Mouse (Mus musculus) limb, embryonic 13.5 days (tissue): Measurements from ENCODE around the gene Gm45716. TPM values are rescaled to one million over a fixed set of nuclear protein-coding genes. Genes with fewer than 3 reads are reported as not detected.

Experiments used
- ATAC-seq: fragments of 200-750 bp; cut with Nextera tagmentation; 2 replicates; pipeline ENCODE4 v1.8.0; 2017; ENCODE audit warnings: low read depth, moderate number of reproducible peaks, moderate TSS enrichment; ENCODE audit not compliant: low FRiP score
- H3K27ac ChIP-seq: fragments of 300-500 bp; sonication (generic); 2 replicates; pipeline ENCODE4 v1.5.1; 2015; ENCODE audit warnings: inconsistent platforms, mild to moderate bottlenecking, moderate library complexity
- H3K27me3 ChIP-seq: fragments of 300-500 bp; sonication (generic); 2 replicates; pipeline ENCODE4 v1.6.1; 2015; ENCODE audit warnings: mild to moderate bottlenecking, inconsistent platforms
- H3K36me3 ChIP-seq: fragments of 300-500 bp; sonication (generic); 2 replicates; pipeline ENCODE4 v1.6.1; 2015; ENCODE audit warnings: inconsistent platforms, mild to moderate bottlenecking, moderate library complexity
- H3K4me1 ChIP-seq: fragments of 300-500 bp; sonication (generic); 2 replicates; pipeline ENCODE4 v1.6.1; 2015; ENCODE audit warnings: inconsistent platforms
- H3K4me2 ChIP-seq: fragments of 300-500 bp; sonication (generic); replicated peaks from 2 replicates; pipeline ENCODE4 v1.6.1; 2015; ENCODE audit warnings: inconsistent platforms, mild to moderate bottlenecking, moderate library complexity
- H3K4me3 ChIP-seq: fragments of 300-500 bp; sonication (generic); 2 replicates; pipeline ENCODE4 v1.5.1; 2015; ENCODE audit warnings: moderate library complexity, mild to moderate bottlenecking, inconsistent platforms
- H3K9ac ChIP-seq: fragments of 300-500 bp; sonication (generic); 2 replicates; pipeline ENCODE4 v1.6.1; 2015; ENCODE audit warnings: mild to moderate bottlenecking, inconsistent platforms
- H3K9me3 ChIP-seq: fragments of 300-500 bp; sonication (generic); 2 replicates; pipeline ENCODE4 v1.6.1; 2016; ENCODE audit warnings: inconsistent platforms
- WGBS: fragments of 180-500 bp; shearing (Covaris S2); methylation state at CpG from one replicate; pipeline ENCODE4 v1.1.7; 2015; 5-methylcytosine and 5-hydroxymethylcytosine counted together
- polyA plus RNA-seq: library from polyadenylated mRNA; unstranded; fragments of >200 nt; fragmentation: Nextera tagmentation; extraction: Ambion mirVana; gene quantifications from 2 replicates; pipeline ENCODE4 v1.2.1, GENCODE M21; 2015

The Gm45716 gene
- 8.3 and 12.1 TPM in 2 replicates for polyA plus RNA-seq

- no peak for ATAC-seq
- WGBS = 85% methylated on average over 7 of the region's 7 CpGs
These were observed at the start of gene Gm45716 for GRCm38 (mm10) chr11:90187441-90187840. Gene Gm45716, plus strand, starts transcription at chr11:90187683.

GRCm38 (mm10) chr11:90142393-90142792 lies 45.1 kb upstream of the Gm45716 start:
- no peaks in the 10 kb centered on the region for H3K36me3 ChIP-seq
- ATAC-seq = no peak
- H3K4me1 ChIP-seq = peaks cover 9% of the 10 kb centered on the region; the same call in 1 of the 2 replicates
- H3K9me3 ChIP-seq = no peaks in the 10 kb centered on the region
- H3K4me3 ChIP-seq = no peak overlapping the region
- no peak overlapping the region for H3K9ac ChIP-seq
- no peak overlapping the region for H3K27ac ChIP-seq
- H3K4me2 ChIP-seq = no peak overlapping the region
- H3K27me3 ChIP-seq = no peaks in the 10 kb centered on the region
- 47% methylated on average over 4 of the region's 4 CpGs for WGBS

More at GRCm38 (mm10) chr11:90187441-90187840, at the start of gene Gm45716:
- Histone ChIP-seq H3K9me3 (no peaks in the 10 kb centered on the region), H3K36me3 (no peaks in the 10 kb centered on the region), H3K4me2 (no peak within 1 kb of the TSS), H3K9ac (no peak within 1 kb of the TSS), H3K4me3 (no peak within 1 kb of the TSS), H3K27me3 (no peaks in the 10 kb centered on the region), H3K27ac (no peak within 1 kb of the TSS), H3K4me1 (no peaks in the 10 kb centered on the region)

DNA sequence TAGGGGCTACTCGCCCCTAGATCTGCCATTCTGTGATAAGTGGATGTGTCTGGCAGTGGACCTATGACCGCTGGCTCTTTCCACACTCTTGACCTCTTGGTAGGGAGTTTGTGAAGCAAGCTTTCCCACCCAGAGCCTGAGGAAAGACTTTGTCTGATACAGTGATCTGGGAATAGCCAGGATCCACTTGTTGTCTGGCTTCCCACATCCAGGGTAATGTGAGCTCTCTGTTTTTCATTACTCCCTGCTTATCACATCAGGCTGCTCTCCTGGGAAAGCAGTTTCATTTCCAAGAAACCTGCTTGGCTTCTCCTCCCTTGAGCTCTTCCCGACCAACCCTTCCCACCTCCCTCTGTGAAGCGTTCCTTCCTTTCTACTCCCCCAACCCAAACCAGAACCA lies 44.5 kb upstream of the Gm45716 start:
- no peak for ATAC-seq
- Histone ChIP-seq H3K4me1 (peaks cover 9% of the 10 kb centered on the region; the same call in 1 of the 2 replicates), H3K4me3 (no peak overlapping the region), H3K9ac (no peak overlapping the region), H3K4me2 (no peak overlapping the region), H3K9me3 (no peaks in the 10 kb centered on the region), H3K36me3 (no peaks in the 10 kb centered on the region), H3K27me3 (no peaks in the 10 kb centered on the region), H3K27ac (no peak overlapping the region)
- WGBS = 58% methylated on average over 4 of the region's 4 CpGs

DNA sequence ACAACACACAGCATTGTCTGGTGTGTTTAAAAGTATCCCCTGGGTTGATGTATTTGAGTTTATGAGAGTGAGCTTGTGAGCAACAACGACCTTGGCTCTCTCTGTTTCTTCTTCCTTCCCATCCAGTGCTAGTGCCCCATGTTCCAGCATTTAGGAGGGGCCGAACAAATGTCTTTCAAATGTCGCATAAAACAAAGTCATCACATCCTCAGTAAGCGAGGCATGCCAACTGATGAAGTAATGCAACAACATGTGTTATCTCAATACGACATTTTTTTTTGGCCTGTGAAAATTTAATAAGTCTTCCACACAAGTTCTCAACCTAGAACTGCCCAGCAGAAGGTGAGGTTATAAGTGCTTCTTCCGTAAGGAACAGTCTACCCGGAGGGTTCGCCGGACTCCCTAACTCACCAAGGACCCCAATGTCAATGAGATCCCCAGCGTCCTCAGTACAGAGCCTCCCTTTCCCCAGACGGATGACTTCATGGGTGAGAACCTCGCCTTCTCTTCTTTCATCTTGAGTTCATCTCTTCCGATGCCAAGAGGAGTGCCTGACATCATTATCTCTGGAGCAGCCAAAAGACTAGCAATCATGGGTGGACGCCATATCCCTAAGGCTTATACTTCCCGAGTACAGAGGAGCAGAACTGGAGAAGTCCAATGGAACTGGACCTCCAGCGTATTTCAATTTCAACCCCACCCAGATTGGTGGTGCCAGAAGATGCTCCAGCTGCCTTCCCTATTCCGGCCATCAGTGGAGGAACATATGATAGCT lies 41.2 kb upstream of the Gm45716 start:
- H3K4me3 ChIP-seq = no peak overlapping the region
- no peaks in the 10 kb centered on the region for H3K9me3 ChIP-seq
- no peak overlapping the region for H3K27ac ChIP-seq
- no peak overlapping the region for H3K4me2 ChIP-seq
- H3K4me1 ChIP-seq = peaks cover 9% of the 10 kb centered on the region; the same call in 1 of the 2 replicates
- ATAC-seq = no peak
- 90% methylated on average over 17 of the region's 17 CpGs for WGBS
- no peak overlapping the region for H3K9ac ChIP-seq
- H3K36me3 ChIP-seq = no peaks in the 10 kb centered on the region
- no peaks in the 10 kb centered on the region for H3K27me3 ChIP-seq

- ATAC-seq = no peak
- 27% methylated on average over 5 of the region's 5 CpGs for WGBS
These were observed 32.4 kb upstream of the Gm45716 start for GRCm38 (mm10) chr11:90155066-90155465.

GRCm38 (mm10) chr11:90155466-90155865 lies 32.0 kb upstream of the Gm45716 start:
- Histone ChIP-seq H3K36me3 (no peaks in the 10 kb centered on the region), H3K9me3 (no peaks in the 10 kb centered on the region), H3K9ac (no peak overlapping the region), H3K27me3 (no peaks in the 10 kb centered on the region), H3K27ac (no peak overlapping the region), H3K4me3 (no peak overlapping the region), H3K4me1 (peaks cover 12% of the 10 kb centered on the region; the same call in 1 of the 2 replicates), H3K4me2 (no peak overlapping the region)
- WGBS = 3% methylated on average over 2 of the region's 2 CpGs
- no peak for ATAC-seq

More at GRCm38 (mm10) chr11:90155066-90155465, 32.4 kb upstream of the Gm45716 start:
- no peaks in the 10 kb centered on the region for H3K9me3 ChIP-seq
- no peak overlapping the region for H3K9ac ChIP-seq
- H3K36me3 ChIP-seq = no peaks in the 10 kb centered on the region
- H3K27me3 ChIP-seq = no peaks in the 10 kb centered on the region
- H3K4me1 ChIP-seq = peaks cover 12% of the 10 kb centered on the region; the same call in 1 of the 2 replicates
- no peak overlapping the region for H3K4me3 ChIP-seq
- no peak overlapping the region for H3K4me2 ChIP-seq
- no peak overlapping the region for H3K27ac ChIP-seq

GRCm38 (mm10) chr11:90167771-90168170 lies 19.7 kb upstream of the Gm45716 start:
- H3K36me3 ChIP-seq = no peaks in the 10 kb centered on the region
- H3K4me3 ChIP-seq = no peak overlapping the region
- 36% methylated on average over 6 of the region's 6 CpGs for WGBS
- no peaks in the 10 kb centered on the region for H3K27me3 ChIP-seq
- H3K9me3 ChIP-seq = no peaks in the 10 kb centered on the region
- ATAC-seq = no peak
- no peak overlapping the region for H3K4me2 ChIP-seq
- no peak overlapping the region for H3K9ac ChIP-seq
- H3K27ac ChIP-seq = no peak overlapping the region; the same call in 1 of the 2 replicates
- H3K4me1 ChIP-seq = no peaks in the 10 kb centered on the region

DNA sequence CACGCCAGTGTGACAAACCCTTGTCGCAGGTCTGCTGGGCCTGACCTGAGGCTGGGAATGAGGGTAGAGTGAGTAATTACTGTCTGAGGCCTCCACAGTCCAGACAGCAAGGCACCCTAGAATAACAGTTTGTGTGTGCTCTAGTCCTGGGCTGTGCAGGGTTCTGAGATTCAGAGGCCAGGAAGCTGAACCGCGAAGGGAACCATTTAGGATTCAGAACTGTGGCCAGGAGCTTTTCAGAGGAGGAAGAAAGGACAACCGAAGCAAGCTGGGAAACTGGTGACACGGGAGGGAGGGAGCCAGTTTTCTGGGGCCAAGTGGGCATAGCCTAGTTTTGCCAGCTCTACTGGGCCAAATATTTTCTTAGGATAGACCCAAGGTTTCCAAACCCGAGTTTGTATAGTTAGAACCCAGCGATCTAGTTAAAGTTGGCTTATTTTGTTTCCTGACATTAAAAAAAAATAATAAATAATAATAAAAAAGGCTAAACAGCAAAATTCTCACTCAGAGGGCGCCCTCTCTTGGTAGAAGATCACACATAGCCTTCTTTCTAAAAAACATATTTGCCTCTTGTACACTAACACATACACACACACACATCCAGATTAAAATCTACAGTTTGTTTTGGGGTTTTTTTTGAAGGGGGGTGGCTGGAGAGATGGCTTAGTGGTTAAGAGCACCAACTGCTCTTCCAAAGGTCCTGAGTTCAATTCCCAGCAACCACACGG lies 19.0 kb upstream of the Gm45716 start:
- no peak overlapping the region for H3K27ac ChIP-seq
- H3K36me3 ChIP-seq = no peaks in the 10 kb centered on the region
- no peak for ATAC-seq
- H3K9me3 ChIP-seq = no peaks in the 10 kb centered on the region; the same call in 1 of the 2 replicates
- no peak overlapping the region for H3K9ac ChIP-seq
- H3K27me3 ChIP-seq = no peaks in the 10 kb centered on the region
- H3K4me2 ChIP-seq = no peak overlapping the region
- H3K4me3 ChIP-seq = no peak overlapping the region
- H3K4me1 ChIP-seq = no peaks in the 10 kb centered on the region
- whole genome bisulfite sequencing = 86% methylated on average over 10 of the region's 10 CpGs

- ATAC-seq = peak; percentile 78; the same call in 1 of the 2 replicates
- H3K9ac ChIP-seq = no peak overlapping the region
- H3K4me1 ChIP-seq = no peaks in the 10 kb centered on the region
- H3K27me3 ChIP-seq = no peaks in the 10 kb centered on the region
- peak overlapping the region; percentile 29 for H3K4me3 ChIP-seq
- no peak overlapping the region for H3K27ac ChIP-seq
- H3K9me3 ChIP-seq = no peaks in the 10 kb centered on the region; the same call in 1 of the 2 replicates
- WGBS = 44% methylated on average over 20 of the region's 20 CpGs
- H3K4me2 ChIP-seq = peak overlapping the region; percentile 59
- H3K36me3 ChIP-seq = no peaks in the 10 kb centered on the region
These were observed 18.1 kb upstream of the Gm45716 start for GRCm38 (mm10) chr11:90169200-90170013.

GRCm38 (mm10) chr11:90170014-90170320 lies 17.5 kb upstream of the Gm45716 start:
- peak; percentile 74 for ATAC-seq
- H3K9ac ChIP-seq = no peak overlapping the region
- 2% methylated on average over 7 of the region's 7 CpGs for WGBS
- H3K27me3 ChIP-seq = no peaks in the 10 kb centered on the region
- H3K36me3 ChIP-seq = no peaks in the 10 kb centered on the region
- no peaks in the 10 kb centered on the region; the same call in 1 of the 2 replicates for H3K9me3 ChIP-seq
- H3K27ac ChIP-seq = no peak overlapping the region
- H3K4me2 ChIP-seq = peak overlapping the region; percentile 59
- peak overlapping the region; percentile 29 for H3K4me3 ChIP-seq
- no peaks in the 10 kb centered on the region for H3K4me1 ChIP-seq

- Histone ChIP-seq H3K27me3 (no peaks in the 10 kb centered on the region), H3K9ac (no peak overlapping the region), H3K27ac (no peak overlapping the region), H3K4me1 (no peaks in the 10 kb centered on the region), H3K4me2 (no peak overlapping the region), H3K36me3 (no peaks in the 10 kb centered on the region), H3K4me3 (no peak overlapping the region), H3K9me3 (no peaks in the 10 kb centered on the region; the same call in 1 of the 2 replicates)
- no peak for ATAC-seq
- 83% methylated on average over 6 of the region's 6 CpGs for WGBS
These were observed 15.2 kb upstream of the Gm45716 start for GRCm38 (mm10) chr11:90172331-90172730.
